Mouse (Mus musculus) liver, embryonic 15.5 days (tissue): ENCODE data around the gene Cdkn1a. TPM values are rescaled to one million over a fixed set of nuclear protein-coding genes. Genes with fewer than 3 reads are reported as not detected.

ENCODE experiments used
- ATAC-seq: fragments of 200-750 bp; cut with Nextera tagmentation; 2 replicates; pipeline ENCODE4 v1.8.0; 2017; ENCODE audit warnings: moderate number of reproducible peaks, mild to moderate bottlenecking, moderate library complexity; ENCODE audit not compliant: insufficient read depth
- H3K27ac ChIP-seq: fragments of 300-500 bp; sonication (generic); replicated peaks from 2 replicates; pipeline ENCODE4 v1.5.1; 2015; ENCODE audit warnings: mild to moderate bottlenecking, inconsistent platforms
- H3K27me3 ChIP-seq: fragments of 300-500 bp; sonication (generic); 2 replicates; pipeline ENCODE4 v1.6.1; 2015; ENCODE audit warnings: mild to moderate bottlenecking, inconsistent platforms
- H3K36me3 ChIP-seq: fragments of 300-500 bp; sonication (generic); replicated peaks from 2 replicates; pipeline ENCODE4 v1.6.1; 2015; ENCODE audit warnings: moderate library complexity, mild to moderate bottlenecking, inconsistent platforms
- H3K4me1 ChIP-seq: fragments of 300-500 bp; sonication (generic); replicated peaks from 2 replicates; pipeline ENCODE4 v1.6.1; 2015; ENCODE audit warnings: inconsistent platforms
- H3K4me2 ChIP-seq: fragments of 300-500 bp; sonication (generic); 2 replicates; pipeline ENCODE4 v1.6.1; 2015; ENCODE audit warnings: moderate library complexity, mild to moderate bottlenecking, inconsistent platforms
- H3K4me3 ChIP-seq: fragments of 300-500 bp; sonication (generic); replicated peaks from 2 replicates; pipeline ENCODE4 v1.5.1; 2015; ENCODE audit warnings: mild to moderate bottlenecking, inconsistent platforms
- H3K9ac ChIP-seq: fragments of 300-500 bp; sonication (generic); 2 replicates; pipeline ENCODE4 v1.6.1; 2015; ENCODE audit warnings: moderate library complexity, mild to moderate bottlenecking, inconsistent platforms
- H3K9me3 ChIP-seq: fragments of 300-500 bp; sonication (generic); replicated peaks from 2 replicates; pipeline ENCODE4 v1.6.1; 2016; ENCODE audit warnings: inconsistent platforms
- WGBS: fragments of 180-500 bp; shearing (Covaris S2); methylation state at CpG from one replicate; pipeline ENCODE4 v1.1.7; 2015; ENCODE audit warnings: mixed read lengths; ENCODE audit not compliant: insufficient replicate concordance; 5-methylcytosine and 5-hydroxymethylcytosine counted together
- polyA plus RNA-seq: library from polyadenylated mRNA; unstranded; fragments of >200 nt; fragmentation: Nextera tagmentation; extraction: Ambion mirVana; gene quantifications from 2 replicates; pipeline ENCODE4 v1.2.1, GENCODE M21; 2015

Cdkn1a gene
- polyA plus RNA-seq, 1 experiment from 2014 or later = 15.4 TPM

DNA sequence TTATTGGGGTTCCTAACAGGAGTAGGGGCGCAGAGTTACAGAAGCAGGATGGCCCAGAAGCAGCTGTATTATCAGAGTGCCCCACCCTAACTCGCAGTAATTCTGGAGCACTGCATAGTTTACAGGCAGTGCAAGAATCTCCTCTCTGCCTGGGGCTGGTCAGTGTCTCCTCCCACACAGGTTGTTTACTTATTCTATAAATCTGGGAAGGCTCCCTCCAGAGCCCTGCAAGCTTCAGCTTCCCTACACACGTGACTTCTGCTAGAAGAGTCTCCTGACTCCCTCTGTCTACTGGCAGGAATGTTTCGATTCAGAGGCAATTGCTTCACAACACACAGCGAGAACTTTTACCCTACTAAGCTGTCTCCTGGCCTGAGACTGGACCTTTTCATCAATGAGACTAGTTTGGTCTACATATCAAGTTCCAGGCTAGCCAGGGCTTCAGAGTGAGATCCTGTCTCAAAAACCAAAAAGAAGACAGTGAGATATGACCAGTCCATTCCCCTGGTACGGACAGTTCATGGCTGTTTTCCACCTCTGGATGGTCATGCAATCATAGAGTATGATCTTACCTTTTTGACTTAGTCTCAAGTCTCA is 32.9 kb downstream of the Cdkn1a start:
- Histone ChIP-seq H3K4me2 (no peak overlapping the region), H3K27ac (no peak overlapping the region), H3K27me3 (no peaks in the 10 kb centered on the region), H3K9me3 (no peaks in the 10 kb centered on the region), H3K9ac (no peak overlapping the region), H3K36me3 (no peaks in the 10 kb centered on the region), H3K4me3 (no peak overlapping the region), H3K4me1 (no peaks in the 10 kb centered on the region; the same call in 1 of the 2 replicates)
- ATAC-seq = no peak
- 45% methylated on average over 6 of the region's 6 CpGs for WGBS

DNA sequence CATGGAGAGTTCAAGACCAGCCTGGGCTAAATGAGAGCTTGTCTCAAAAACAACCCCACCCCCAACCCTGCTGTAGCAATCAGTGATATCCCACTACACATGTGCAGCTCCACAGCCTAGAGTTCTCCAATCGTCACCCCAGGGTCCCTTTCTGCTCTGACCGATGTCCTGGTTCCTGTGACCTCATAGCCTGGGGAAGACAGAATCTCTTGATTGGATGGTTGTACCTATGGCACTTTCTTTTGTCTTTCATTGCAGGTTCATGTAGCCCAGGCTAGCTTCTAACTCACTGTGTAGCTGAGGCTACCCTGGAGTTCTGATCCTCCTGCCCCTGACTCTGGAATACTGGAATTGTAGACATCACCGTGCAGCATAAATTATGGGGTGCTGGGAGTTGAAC is 35.8 kb downstream of the Cdkn1a start:
- Histone ChIP-seq H3K4me1 (no peaks in the 10 kb centered on the region; the same call in 1 of the 2 replicates), H3K4me3 (no peak overlapping the region), H3K4me2 (no peak overlapping the region), H3K27me3 (no peaks in the 10 kb centered on the region), H3K36me3 (no peaks in the 10 kb centered on the region), H3K9ac (no peak overlapping the region), H3K9me3 (no peaks in the 10 kb centered on the region), H3K27ac (no peak overlapping the region)
- WGBS = 76% methylated on average over 3 of the region's 3 CpGs
- no peak for ATAC-seq

DNA sequence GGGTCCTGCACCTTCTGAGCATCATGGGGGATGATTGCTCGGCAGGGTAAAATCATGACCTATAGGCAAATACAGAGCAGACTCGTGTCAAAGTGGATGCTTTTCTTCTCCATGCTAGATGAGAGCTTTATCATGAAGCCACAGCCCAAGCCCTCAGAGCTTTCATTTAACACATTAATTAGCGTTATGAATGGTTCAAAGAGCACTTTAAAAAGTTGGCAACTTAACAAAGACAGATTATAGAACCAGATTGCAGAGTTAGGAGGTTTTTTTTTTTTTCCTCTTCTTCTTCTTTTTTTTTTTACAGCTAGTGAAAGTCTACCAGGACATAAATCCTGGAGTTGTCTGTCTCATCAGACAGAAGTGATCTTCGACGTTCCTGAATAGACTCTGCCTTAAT is 38.6 kb downstream of the Cdkn1a start:
- no peak overlapping the region for H3K27ac ChIP-seq

DNA sequence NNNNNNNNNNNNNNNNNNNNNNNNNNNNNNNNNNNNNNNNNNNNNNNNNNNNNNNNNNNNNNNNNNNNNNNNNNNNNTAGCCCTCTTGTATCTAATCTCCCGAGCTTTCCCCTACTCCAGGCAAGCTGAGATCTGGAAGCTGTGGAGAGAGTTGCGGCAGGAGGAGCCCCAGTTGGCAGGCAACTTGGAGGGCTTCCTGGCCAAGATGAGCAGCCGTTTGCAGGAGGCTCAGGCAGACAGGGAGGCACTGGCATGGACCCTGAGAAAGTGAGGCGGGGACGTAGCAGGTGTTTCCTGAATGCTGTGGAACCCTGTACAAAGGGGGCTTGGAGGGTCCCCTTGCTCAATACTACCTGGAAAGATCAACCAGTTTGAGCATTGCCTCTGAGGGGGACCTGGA is 44.3 kb downstream of the Cdkn1a start:
- Histone ChIP-seq H3K4me1 (no peaks in the 10 kb centered on the region), H3K27me3 (no peaks in the 10 kb centered on the region)
- no peak for ATAC-seq

More for the DNA sequence above, 38.6 kb downstream of the Cdkn1a start:
- Histone ChIP-seq H3K36me3 (no peaks in the 10 kb centered on the region), H3K27me3 (no peaks in the 10 kb centered on the region), H3K4me1 (no peaks in the 10 kb centered on the region), H3K9ac (no peak overlapping the region), H3K9me3 (no peaks in the 10 kb centered on the region), H3K4me2 (no peak overlapping the region), H3K4me3 (no peak overlapping the region)
- no peak for ATAC-seq
- 51% methylated on average over 5 of the region's 5 CpGs for WGBS

DNA sequence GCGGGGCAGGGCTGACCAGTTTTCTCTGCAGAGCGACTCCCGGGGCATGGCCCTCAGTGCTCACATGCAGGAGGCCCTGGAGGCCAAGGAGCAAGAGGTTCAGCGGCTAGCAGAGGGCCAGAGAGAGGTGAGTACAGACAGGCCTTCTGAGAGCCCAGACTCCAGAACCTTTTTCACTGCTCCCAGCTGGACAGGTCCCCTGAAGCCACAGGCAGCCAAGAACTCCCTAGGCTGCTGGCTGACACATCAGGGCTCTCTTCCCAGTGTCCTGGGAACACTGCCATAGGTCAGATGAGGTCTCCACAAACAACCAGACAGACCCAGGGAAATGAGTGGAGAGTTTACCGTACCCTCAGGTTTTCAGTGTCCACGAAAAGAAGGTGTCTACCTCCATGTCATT is 45.5 kb downstream of the Cdkn1a start:
- no peak overlapping the region for H3K9ac ChIP-seq
- 60% methylated on average over 6 of the region's 6 CpGs for WGBS
- H3K4me2 ChIP-seq = no peak overlapping the region
- H3K4me1 ChIP-seq = no peaks in the 10 kb centered on the region
- H3K27ac ChIP-seq = no peak overlapping the region
- ATAC-seq = no peak
- H3K27me3 ChIP-seq = no peaks in the 10 kb centered on the region
- no peaks in the 10 kb centered on the region for H3K36me3 ChIP-seq
- no peak overlapping the region for H3K4me3 ChIP-seq
- H3K9me3 ChIP-seq = no peaks in the 10 kb centered on the region

More for the DNA sequence above, 44.3 kb downstream of the Cdkn1a start:
- no peak overlapping the region for H3K27ac ChIP-seq
- H3K9me3 ChIP-seq = no peaks in the 10 kb centered on the region
- H3K9ac ChIP-seq = no peak overlapping the region
- H3K4me3 ChIP-seq = no peak overlapping the region
- WGBS = 47% methylated on average over 5 of the region's 5 CpGs
- H3K4me2 ChIP-seq = no peak overlapping the region
- H3K36me3 ChIP-seq = no peaks in the 10 kb centered on the region

DNA sequence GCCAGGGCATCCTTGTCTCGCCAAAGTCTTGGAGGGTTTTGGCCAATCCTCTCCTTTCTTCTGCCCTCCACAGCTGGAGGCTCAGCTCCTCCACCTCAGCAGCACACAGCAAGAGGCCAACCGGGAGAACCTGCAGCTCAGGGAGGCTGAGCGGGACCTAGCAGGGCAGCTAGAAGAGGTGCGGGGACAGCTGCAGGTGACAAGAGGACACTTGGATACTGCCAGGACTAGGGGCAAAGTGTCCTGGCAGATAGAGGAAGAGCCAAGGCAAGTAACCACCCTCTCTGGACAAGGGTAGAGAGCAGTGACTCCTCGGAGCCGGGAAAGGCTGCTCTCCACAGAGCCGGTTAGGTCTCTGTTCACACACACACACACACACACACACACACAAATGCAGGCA is 47.1 kb downstream of the Cdkn1a start:
- Histone ChIP-seq H3K4me1 (no peaks in the 10 kb centered on the region), H3K36me3 (no peaks in the 10 kb centered on the region), H3K27ac (no peak overlapping the region), H3K4me3 (no peak overlapping the region), H3K27me3 (no peaks in the 10 kb centered on the region), H3K9me3 (no peaks in the 10 kb centered on the region), H3K9ac (no peak overlapping the region), H3K4me2 (no peak overlapping the region)
- no peak for ATAC-seq
- 86% methylated on average over 7 of the region's 7 CpGs for WGBS

DNA sequence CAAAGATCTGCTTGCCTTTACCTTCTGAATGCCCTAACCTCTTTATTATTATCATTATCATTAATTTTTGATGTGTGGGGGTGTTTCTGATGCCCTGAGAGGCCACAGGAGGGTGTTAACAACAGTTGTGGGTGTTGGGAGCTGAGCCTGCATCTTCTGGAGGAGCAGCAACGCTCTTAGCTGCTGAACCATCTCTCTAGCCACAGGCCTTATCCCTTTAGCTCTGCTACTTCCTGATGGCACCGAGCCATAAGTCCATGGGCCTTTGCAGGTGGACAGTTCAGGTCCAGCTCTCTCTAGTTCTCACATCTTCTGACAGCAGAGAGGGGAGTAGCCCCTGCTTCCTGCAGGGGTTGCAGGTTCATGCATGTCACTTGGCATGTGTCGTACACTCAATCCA is 50.8 kb downstream of the Cdkn1a start:
- no peaks in the 10 kb centered on the region for H3K27me3 ChIP-seq
- WGBS = 59% methylated on average over 3 of the region's 3 CpGs
- no peak overlapping the region for H3K9ac ChIP-seq
- no peak overlapping the region for H3K4me3 ChIP-seq
- H3K4me2 ChIP-seq = no peak overlapping the region
- H3K9me3 ChIP-seq = no peaks in the 10 kb centered on the region
- no peaks in the 10 kb centered on the region for H3K36me3 ChIP-seq
- H3K4me1 ChIP-seq = no peaks in the 10 kb centered on the region
- no peak for ATAC-seq
- no peak overlapping the region for H3K27ac ChIP-seq

DNA sequence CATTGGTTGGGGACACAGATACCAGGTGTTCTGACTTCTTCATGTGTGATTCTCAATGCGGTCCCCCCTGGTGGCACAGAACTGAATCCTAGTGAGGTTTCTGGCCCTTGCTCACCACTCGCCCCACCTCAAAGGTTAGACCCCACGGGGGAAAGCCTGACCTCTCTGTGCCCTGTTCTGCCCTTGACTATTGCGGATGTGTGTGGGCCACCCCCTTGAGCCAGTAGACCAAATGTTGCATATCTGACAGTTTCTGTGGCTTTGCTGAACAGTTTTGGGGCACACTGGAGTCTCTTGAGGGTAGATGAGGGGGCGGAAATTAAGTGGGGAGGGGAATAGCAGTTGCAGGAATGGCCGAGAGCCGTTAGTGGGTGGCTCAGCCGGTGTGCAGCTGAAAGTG is 52.5 kb downstream of the Cdkn1a start:
- H3K9me3 ChIP-seq = no peaks in the 10 kb centered on the region
- no peak overlapping the region for H3K4me2 ChIP-seq
- no peak overlapping the region for H3K4me3 ChIP-seq
- H3K4me1 ChIP-seq = peaks cover 3% of the 10 kb centered on the region; the same call in 1 of the 2 replicates
- H3K27me3 ChIP-seq = no peaks in the 10 kb centered on the region
- ATAC-seq = no peak
- no peaks in the 10 kb centered on the region for H3K36me3 ChIP-seq
- H3K9ac ChIP-seq = no peak overlapping the region
- WGBS = 63% methylated on average over 8 of the region's 8 CpGs
- no peak overlapping the region for H3K27ac ChIP-seq

DNA sequence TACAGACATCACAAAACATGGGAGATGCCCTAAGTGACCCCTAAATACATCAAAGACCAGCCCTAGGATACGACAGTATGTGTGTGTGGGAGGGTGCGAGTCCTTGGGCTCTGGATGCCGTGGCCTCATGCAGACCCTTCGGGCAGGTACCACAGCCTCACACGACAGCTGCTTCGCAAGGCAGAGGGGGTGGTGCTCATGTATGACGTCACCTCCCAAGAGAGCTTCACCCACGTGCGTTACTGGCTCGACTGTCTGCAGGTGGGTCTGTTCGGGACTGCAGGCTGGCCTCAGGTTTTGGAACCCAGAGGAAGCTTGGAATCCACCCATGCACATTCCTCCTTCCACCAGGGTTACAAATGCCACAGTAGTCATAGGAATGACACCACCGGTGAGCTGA is 54.3 kb downstream of the Cdkn1a start:
- Histone ChIP-seq H3K9me3 (no peaks in the 10 kb centered on the region), H3K4me1 (peaks cover 3% of the 10 kb centered on the region; the same call in 1 of the 2 replicates), H3K9ac (no peak overlapping the region), H3K36me3 (no peaks in the 10 kb centered on the region), H3K27ac (no peak overlapping the region), H3K4me2 (no peak overlapping the region), H3K4me3 (no peak overlapping the region), H3K27me3 (no peaks in the 10 kb centered on the region)
- ATAC-seq = no peak
- 74% methylated on average over 12 of the region's 12 CpGs for WGBS

DNA sequence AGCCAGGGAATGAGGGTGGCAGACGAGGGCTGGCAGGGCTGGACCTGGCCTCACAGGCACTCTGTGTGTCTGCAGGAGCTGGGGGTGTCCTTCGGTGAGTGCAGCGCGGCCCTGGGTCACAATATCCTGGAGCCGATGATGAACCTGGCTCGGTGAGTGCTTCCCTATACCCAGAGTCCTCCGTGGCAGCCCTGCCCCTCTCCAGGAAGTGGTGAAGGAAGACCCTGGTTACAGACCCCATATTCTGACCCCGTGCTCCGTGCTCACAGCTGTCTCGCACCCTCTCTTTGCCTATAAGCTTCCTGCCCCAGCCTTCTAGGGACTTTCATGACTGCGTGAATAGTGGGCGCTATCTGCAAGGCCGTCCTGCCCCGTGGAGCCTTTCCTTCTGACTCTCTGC is 56.5 kb downstream of the Cdkn1a start:
- ATAC-seq = no peak
- Histone ChIP-seq H3K4me3 (no peak overlapping the region), H3K27me3 (no peaks in the 10 kb centered on the region), H3K27ac (no peak overlapping the region), H3K36me3 (no peaks in the 10 kb centered on the region), H3K4me2 (no peak overlapping the region), H3K4me1 (peaks cover 3% of the 10 kb centered on the region; the same call in 1 of the 2 replicates), H3K9me3 (no peaks in the 10 kb centered on the region), H3K9ac (no peak overlapping the region)
- 59% methylated on average over 14 of the region's 14 CpGs for WGBS

DNA sequence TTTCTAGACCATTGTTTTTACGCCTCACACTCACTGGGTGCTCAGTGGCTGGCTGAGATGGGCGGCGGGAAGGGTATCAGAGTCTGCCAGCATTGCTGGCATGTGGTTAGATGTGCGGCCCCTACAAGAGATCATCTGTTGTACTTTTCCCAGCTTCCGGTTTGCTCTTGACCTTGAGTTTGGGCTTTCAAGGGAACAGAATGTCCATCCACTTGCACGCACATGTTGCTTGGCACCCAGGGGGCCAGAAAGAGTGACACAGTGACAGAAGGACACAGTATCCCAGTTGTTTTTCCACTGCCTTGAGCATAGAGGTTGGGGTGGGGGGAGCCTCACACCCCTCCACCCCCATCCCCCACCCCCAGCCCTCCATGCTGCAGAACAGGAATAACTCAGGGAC is 57.0 kb downstream of the Cdkn1a start:
- no peak for ATAC-seq
- H3K4me1 ChIP-seq = peaks cover 3% of the 10 kb centered on the region; the same call in 1 of the 2 replicates
- no peak overlapping the region for H3K27ac ChIP-seq
- no peaks in the 10 kb centered on the region for H3K27me3 ChIP-seq
- H3K4me2 ChIP-seq = no peak overlapping the region
- no peaks in the 10 kb centered on the region for H3K9me3 ChIP-seq
- no peaks in the 10 kb centered on the region for H3K36me3 ChIP-seq
- WGBS = 75% methylated on average over 6 of the region's 6 CpGs
- no peak overlapping the region for H3K9ac ChIP-seq
- no peak overlapping the region for H3K4me3 ChIP-seq

DNA sequence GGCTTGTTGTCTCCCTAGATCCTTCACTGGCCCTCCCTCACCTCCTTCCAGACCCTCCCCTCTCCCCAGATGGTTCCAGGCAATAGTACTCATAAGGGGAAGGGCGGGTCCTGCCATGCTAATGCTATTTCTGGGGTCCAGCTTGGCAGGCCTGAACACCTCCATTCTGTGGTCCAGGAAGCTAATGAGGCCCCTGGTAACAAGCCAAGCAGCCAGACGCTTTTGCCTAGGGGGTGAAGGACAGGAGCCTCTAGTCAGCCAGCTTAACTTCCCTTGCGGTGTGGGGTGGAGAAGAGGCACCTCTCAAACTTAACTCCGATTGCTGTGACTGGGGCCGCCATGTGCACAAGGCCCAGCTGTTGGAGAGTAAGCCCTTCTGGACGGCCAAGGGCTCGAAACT is 59.0 kb downstream of the Cdkn1a start:
- H3K9me3 ChIP-seq = no peaks in the 10 kb centered on the region
- WGBS = 50% methylated on average over 7 of the region's 7 CpGs
- no peak overlapping the region for H3K4me3 ChIP-seq
- no peak overlapping the region for H3K9ac ChIP-seq
- H3K27me3 ChIP-seq = no peaks in the 10 kb centered on the region
- no peaks in the 10 kb centered on the region for H3K36me3 ChIP-seq
- H3K4me1 ChIP-seq = peaks cover 3% of the 10 kb centered on the region; the same call in 1 of the 2 replicates
- no peak overlapping the region for H3K4me2 ChIP-seq
- no peak for ATAC-seq
- H3K27ac ChIP-seq = no peak overlapping the region
